Mouse (Mus musculus) ES-E14 (cell line): ENCODE measurements around the gene Nccrp1. TPM values are rescaled to one million over a fixed set of nuclear protein-coding genes. Genes with fewer than 3 reads are reported as not detected.

Experiments used
- DNase-seq: peaks from one replicate; pipeline ENCODE4 v3.0.0-alpha.2; 2013; ENCODE audit warnings: low read depth, low spot score
- H3K27ac ChIP-seq: 2 replicates; pipeline ENCODE4 v1.5.1; 2012; ENCODE audit warnings: low read depth, mild to moderate bottlenecking, low read length, moderate library complexity, mixed read lengths; ENCODE audit not compliant: poor library complexity, insufficient read depth, severe bottlenecking
- H3K36me3 ChIP-seq: 2 replicates; pipeline ENCODE4 v1.6.1; 2012; ENCODE audit warnings: mild to moderate bottlenecking, low read length, moderate library complexity, mixed read lengths; ENCODE audit not compliant: control insufficient read depth, poor library complexity, insufficient read depth, severe bottlenecking
- H3K4me1 ChIP-seq, 2 experiments: fragments of 150-350 bp in 1 of 2; sonication (generic) in 1 of 2; 2 replicates each; pipeline ENCODE4 v1.6.1; 2012; ENCODE audit warnings: low read length in 2 of 2, mild to moderate bottlenecking in 1 of 2, mixed read lengths in 1 of 2; ENCODE audit not compliant: control insufficient read depth in 2 of 2, insufficient read depth in 2 of 2, poor library complexity in 1 of 2
- H3K4me3 ChIP-seq, 2 experiments: fragments of 150-350 bp in 1 of 2; sonication (generic) in 1 of 2; 2 replicates each; pipeline ENCODE4 v1.5.1; 2012; ENCODE audit warnings: low read length in 2 of 2, low read depth in 1 of 2, mild to moderate bottlenecking in 1 of 2, mixed read lengths in 1 of 2; ENCODE audit not compliant: insufficient read depth in 1 of 2, poor library complexity in 1 of 2, severe bottlenecking in 1 of 2
- H3K9ac ChIP-seq: 2 replicates; pipeline ENCODE4 v1.6.1; 2012; ENCODE audit warnings: low read depth, mild to moderate bottlenecking, low read length, mixed read lengths; ENCODE audit not compliant: poor library complexity, insufficient read depth, severe bottlenecking
- H3K9me3 ChIP-seq: fragments of 150-350 bp; sonication (generic); 2 replicates; pipeline ENCODE4 v1.6.1; 2012; ENCODE audit warnings: low read depth, mild to moderate bottlenecking, low read length; ENCODE audit not compliant: control insufficient read depth, insufficient read depth
- CHD2 ChIP-seq: IDR thresholded peaks from 2 replicates; pipeline ENCODE4 v1.6.1; 2014; ENCODE audit warnings: mild to moderate bottlenecking, low read depth, low read length, inconsistent platforms
- HCFC1 ChIP-seq: IDR thresholded peaks from 2 replicates; pipeline ENCODE4 v1.6.1; 2012; ENCODE audit warnings: low read length, inconsistent platforms, borderline replicate concordance; ENCODE audit not compliant: insufficient read depth
- MAFK ChIP-seq: IDR thresholded peaks from 2 replicates; pipeline ENCODE4 v1.6.1; 2014; ENCODE audit warnings: mild to moderate bottlenecking, low read depth, low read length, inconsistent platforms; ENCODE audit not compliant: insufficient read depth
- ZC3H11A ChIP-seq: IDR thresholded peaks from 2 replicates; pipeline ENCODE4 v1.6.1; 2012; ENCODE audit warnings: low read depth, mild to moderate bottlenecking, inconsistent platforms, low read length, borderline replicate concordance
- ZNF384 ChIP-seq: IDR thresholded peaks from 2 replicates; pipeline ENCODE4 v1.6.1; 2012; ENCODE audit warnings: low read depth, low read length, inconsistent platforms
- in situ Hi-C, 2 experiments: fragments of 600-800 bp; cut with MboI; formaldehyde crosslinking; loops; one replicate each; pipeline ENCODE4 v1.15.1; 2025; ENCODE audit warnings: low sequenced_read_pairs in 2 of 2, inconsistent platforms in 1 of 2; ENCODE audit not compliant: unreplicated experiment in 2 of 2
- total RNA-seq: library from RNA; depleted of rRNA; stranded (reverse); fragments of 300-350 nt; gene quantifications from 2 replicates; pipeline ENCODE4 v1.2.3, GENCODE M21; 2012

Nccrp1 gene
- total RNA-seq, 1 experiment: 0.18 TPM

DNA sequence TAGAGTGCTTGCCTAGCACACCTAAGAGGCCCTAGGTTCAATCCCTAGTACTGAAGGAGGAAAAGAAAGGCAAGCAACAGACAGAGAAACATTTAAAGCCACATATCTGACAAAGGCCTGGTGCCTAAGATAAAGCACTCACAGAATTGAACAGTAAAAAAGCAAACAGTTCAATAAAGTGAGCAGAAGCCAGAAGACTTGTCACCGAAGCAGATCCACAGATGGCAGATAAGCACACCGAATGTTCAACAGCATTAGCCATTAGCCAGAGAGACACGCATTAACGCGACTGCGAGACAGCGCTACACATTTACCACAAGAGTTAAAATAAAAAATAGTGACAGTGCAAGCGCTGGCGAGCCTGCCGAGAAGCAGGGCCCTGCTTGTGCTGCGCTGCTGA, 35.8 kb upstream of the Nccrp1 start:
- TF ChIP-seq CHD2 (no peak), MAFK (no peak), ZNF384 (no peak), ZC3H11A (no peak)
- in situ Hi-C loops: no loop called here
- Histone ChIP-seq H3K36me3 (no peaks in the 10 kb centered on the region), H3K27ac (no peak overlapping the region), H3K4me3 (no peak overlapping the region), H3K4me1 (peaks cover 19 to 51% of the 10 kb centered on the region in 2 experiments), H3K9ac (no peak overlapping the region), H3K9me3 (no peaks in the 10 kb centered on the region)
- no peak for DNase-seq

DNA sequence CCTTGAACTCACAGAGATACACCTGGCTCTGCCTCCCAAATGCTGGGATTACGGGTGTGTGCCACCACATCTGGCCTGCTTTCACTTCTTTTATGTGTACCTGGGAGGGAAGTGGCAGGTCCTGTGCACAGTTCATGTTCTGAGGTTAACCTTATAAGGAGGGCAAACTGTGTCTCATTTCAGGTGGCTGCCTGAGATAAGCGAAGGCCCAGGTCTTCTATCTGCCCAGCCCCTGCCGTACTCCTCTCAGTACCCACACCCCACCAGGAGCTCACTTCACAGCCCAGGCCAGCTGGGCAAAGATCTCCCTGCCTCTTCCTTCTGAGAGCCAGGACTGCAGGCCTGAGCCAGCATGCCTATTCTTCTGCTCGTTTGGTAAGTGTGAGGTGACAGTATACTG, 34.7 kb upstream of the Nccrp1 start:
- no peak for TF ChIP-seq MAFK
- no peak for TF ChIP-seq HCFC1
- no peak for TF ChIP-seq CHD2
- no peak for TF ChIP-seq ZNF384
- TF ChIP-seq ZC3H11A: no peak
- Histone ChIP-seq H3K4me3 (no peak overlapping the region), H3K9ac (no peak overlapping the region), H3K27ac (no peak overlapping the region), H3K4me1 (peaks cover 17 to 51% of the 10 kb centered on the region in 2 experiments), H3K9me3 (no peaks in the 10 kb centered on the region), H3K36me3 (no peaks in the 10 kb centered on the region)
- in situ Hi-C loops: no loop called here
- DNase-seq: no peak

DNA sequence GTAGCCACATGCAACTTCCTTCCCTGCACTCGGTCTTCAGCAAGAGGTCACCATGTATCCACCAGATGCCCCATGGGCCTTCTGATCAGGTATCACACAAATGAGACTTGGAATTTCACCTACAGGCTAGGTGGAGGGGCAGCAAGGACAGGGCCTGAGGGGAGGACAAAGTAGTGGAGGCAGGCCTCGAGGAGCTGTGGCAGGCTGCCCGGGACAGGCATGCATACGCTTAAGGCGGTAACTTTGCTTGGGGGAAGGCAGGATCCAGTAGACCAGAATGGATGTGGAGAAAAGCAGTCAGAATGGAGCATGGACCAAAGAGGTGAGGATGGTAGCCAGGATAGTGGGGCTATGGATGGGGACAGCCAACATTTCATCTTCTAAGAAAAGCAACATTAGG, 32.8 kb upstream of the Nccrp1 start:
- in situ Hi-C loops: no loop called here
- H3K9ac ChIP-seq: no peak overlapping the region
- H3K9me3 ChIP-seq: no peaks in the 10 kb centered on the region
- DNase-seq: no peak
- H3K27ac ChIP-seq: no peak overlapping the region
- peaks cover 19 to 55% of the 10 kb centered on the region in 2 experiments; a peak in 3 of 4 replicates for H3K4me1 ChIP-seq
- H3K4me3 ChIP-seq: no peak overlapping the region
- TF ChIP-seq HCFC1 (no peak), ZNF384 (no peak), ZC3H11A (no peak), CHD2 (no peak), MAFK (no peak)
- peaks cover 4% of the 10 kb centered on the region; the same call in 1 of the 2 replicates for H3K36me3 ChIP-seq

GRCm38 (mm10) chr7:28578543-28579053, 31.5 kb upstream of the Nccrp1 start:
- H3K4me1 ChIP-seq: peaks cover 17 to 58% of the 10 kb centered on the region in 2 experiments; a peak in 3 of 4 replicates
- TF ChIP-seq MAFK: peak; percentile 78
- TF ChIP-seq HCFC1: no peak
- no peak for TF ChIP-seq ZC3H11A
- TF ChIP-seq CHD2: 0 out of 2 replicates have a peak, but pooled peaks have one; percentile 22
- H3K9ac ChIP-seq: no peak overlapping the region
- in situ Hi-C loops: no loop called here
- H3K9me3 ChIP-seq: no peaks in the 10 kb centered on the region
- peak overlapping the region; percentile 72 for H3K27ac ChIP-seq
- H3K4me3 ChIP-seq: peak overlapping the region; percentile 2 to 23; a peak in 2 of 4 replicates
- peaks cover 7% of the 10 kb centered on the region; the same call in 1 of the 2 replicates for H3K36me3 ChIP-seq
- DNase-seq: peak; percentile 79
